Mouse (Mus musculus): Measurements from ENCODE around the gene Gdnf. TPM values are rescaled to one million over a fixed set of nuclear protein-coding genes. Genes with fewer than 3 reads are reported as not detected.

Gene Gdnf
- 0.11 and 0.21 TPM in 2 replicates for polyA plus RNA-seq (2015; fragmentation: Nextera tagmentation; extraction: Ambion mirVana)

GRCm38 (mm10) chr15:7810556-7811252 lies at the start of gene Gdnf:
Gene Gdnf (plus strand): TSS chr15:7810846.
- WGBS, result under 1% methylated on average over 73 of the region's 73 CpGs
- H3K27ac ChIP-seq (replicated peaks), result no peak within 1 kb of the TSS
- no peaks in the 10 kb centered on the region for H3K36me3 ChIP-seq
- H3K4me1 ChIP-seq (replicated peaks), result peaks cover 49% of the 10 kb centered on the region
- H3K4me3 ChIP-seq, result peak within 1 kb of the TSS; percentile 54
- ATAC-seq (ENCODE audit: low read depth), result peak; percentile 69
- H3K4me2 ChIP-seq, result peak within 1 kb of the TSS; percentile 92
- H3K9ac ChIP-seq, result peak within 1 kb of the TSS; percentile 67
- peaks cover 97% of the 10 kb centered on the region for H3K27me3 ChIP-seq
- no peaks in the 10 kb centered on the region for H3K9me3 ChIP-seq

- no peaks in the 10 kb centered on the region for H3K9me3 ChIP-seq
- no peaks in the 10 kb centered on the region for H3K27me3 ChIP-seq
- no peaks in the 10 kb centered on the region for H3K36me3 ChIP-seq
- WGBS, result 92% methylated on average over 7 of the region's 7 CpGs
- H3K4me1 ChIP-seq (replicated peaks), result no peaks in the 10 kb centered on the region
- no peak overlapping the region for H3K27ac ChIP-seq (replicated peaks)
- no peak overlapping the region for H3K9ac ChIP-seq
- H3K4me3 ChIP-seq, result no peak overlapping the region
- no peak for ATAC-seq (ENCODE audit: low read depth)
- no peak overlapping the region for H3K4me2 ChIP-seq
These were observed 43.5 kb upstream of the Gdnf start for GRCm38 (mm10) chr15:7767166-7767565.

GRCm38 (mm10) chr15:7772983-7773382 lies 37.7 kb upstream of the Gdnf start:
- ATAC-seq (ENCODE audit: low read depth), result no peak
- H3K4me2 ChIP-seq, result no peak overlapping the region
- no peak overlapping the region for H3K27ac ChIP-seq (replicated peaks)
- H3K9me3 ChIP-seq, result no peaks in the 10 kb centered on the region
- H3K4me3 ChIP-seq, result no peak overlapping the region
- no peaks in the 10 kb centered on the region for H3K36me3 ChIP-seq
- no peaks in the 10 kb centered on the region for H3K27me3 ChIP-seq
- H3K9ac ChIP-seq, result no peak overlapping the region
- WGBS, result 85% methylated on average over 8 of the region's 8 CpGs
- no peaks in the 10 kb centered on the region for H3K4me1 ChIP-seq (replicated peaks)

- no peak overlapping the region for H3K9ac ChIP-seq
- H3K27me3 ChIP-seq, result no peaks in the 10 kb centered on the region
- 93% methylated on average over 5 of the region's 5 CpGs for WGBS
- no peak for ATAC-seq (ENCODE audit: low read depth)
- H3K4me2 ChIP-seq, result no peak overlapping the region
- no peak overlapping the region for H3K4me3 ChIP-seq
- H3K27ac ChIP-seq (replicated peaks), result no peak overlapping the region
- H3K4me1 ChIP-seq (replicated peaks), result no peaks in the 10 kb centered on the region
- H3K36me3 ChIP-seq, result no peaks in the 10 kb centered on the region
- no peaks in the 10 kb centered on the region for H3K9me3 ChIP-seq
These were observed 29.1 kb upstream of the Gdnf start for GRCm38 (mm10) chr15:7781517-7781916.

- peaks cover 41% of the 10 kb centered on the region for H3K4me1 ChIP-seq (replicated peaks)
- WGBS, result under 1% methylated on average over 32 of the region's 32 CpGs
- H3K9me3 ChIP-seq, result no peaks in the 10 kb centered on the region
- peaks cover 89% of the 10 kb centered on the region for H3K27me3 ChIP-seq
- no peak for ATAC-seq (ENCODE audit: low read depth)
- peak overlapping the region; percentile 92 for H3K4me2 ChIP-seq
- H3K36me3 ChIP-seq, result no peaks in the 10 kb centered on the region
- H3K9ac ChIP-seq, result peak overlapping the region; percentile 67
- no peak overlapping the region for H3K27ac ChIP-seq (replicated peaks)
- peak overlapping the region; percentile 54 for H3K4me3 ChIP-seq
These were observed 730 bp upstream of the Gdnf start for GRCm38 (mm10) chr15:7809841-7810391.

GRCm38 (mm10) chr15:7811253-7811625 lies 593 bp downstream of the Gdnf start:
- Histone ChIP-seq H3K4me2 (peak overlapping the region; percentile 92), H3K9me3 (no peaks in the 10 kb centered on the region), H3K27me3 (peaks cover 99% of the 10 kb centered on the region), H3K36me3 (no peaks in the 10 kb centered on the region), H3K4me1 (replicated peaks) (peaks cover 53% of the 10 kb centered on the region), H3K27ac (replicated peaks) (no peak overlapping the region), H3K4me3 (peak overlapping the region; percentile 54), H3K9ac (peak overlapping the region; percentile 67; the same call in 1 of the 2 replicates)
- 2% methylated on average over 11 of the region's 11 CpGs for WGBS
- ATAC-seq (ENCODE audit: low read depth), result no peak

- ATAC-seq (ENCODE audit: low read depth), result no peak
- Histone ChIP-seq H3K27ac (replicated peaks) (no peak overlapping the region), H3K27me3 (peaks cover 99% of the 10 kb centered on the region), H3K9ac (no peak overlapping the region), H3K36me3 (no peaks in the 10 kb centered on the region), H3K9me3 (no peaks in the 10 kb centered on the region), H3K4me2 (peak overlapping the region; percentile 92), H3K4me3 (peak overlapping the region; percentile 54), H3K4me1 (replicated peaks) (peaks cover 53% of the 10 kb centered on the region)
- WGBS, result 3% methylated on average over 24 of the region's 24 CpGs
These were observed 1.4 kb downstream of the Gdnf start for GRCm38 (mm10) chr15:7811856-7812733.

- Histone ChIP-seq H3K36me3 (no peaks in the 10 kb centered on the region), H3K9me3 (no peaks in the 10 kb centered on the region), H3K4me1 (replicated peaks) (peaks cover 53% of the 10 kb centered on the region), H3K9ac (peak overlapping the region; percentile 64), H3K4me2 (peak overlapping the region; percentile 92), H3K27me3 (peaks cover 99% of the 10 kb centered on the region), H3K27ac (replicated peaks) (no peak overlapping the region), H3K4me3 (peak overlapping the region; percentile 54)
- peak; percentile 58 for ATAC-seq (ENCODE audit: low read depth)
- WGBS, result under 1% methylated on average over 41 of the region's 41 CpGs
These were observed 2.4 kb downstream of the Gdnf start for GRCm38 (mm10) chr15:7812872-7813530.

- no peak overlapping the region for H3K27ac ChIP-seq (replicated peaks)
- H3K4me1 ChIP-seq (replicated peaks), result peaks cover 53% of the 10 kb centered on the region
- peak; percentile 27; the same call in 1 of the 2 replicates for ATAC-seq (ENCODE audit: low read depth)
- H3K27me3 ChIP-seq, result peaks cover 99% of the 10 kb centered on the region
- H3K36me3 ChIP-seq, result no peaks in the 10 kb centered on the region
- H3K9me3 ChIP-seq, result no peaks in the 10 kb centered on the region
- peak overlapping the region; percentile 92 for H3K4me2 ChIP-seq
- under 1% methylated on average over 41 of the region's 45 CpGs for WGBS
- peak overlapping the region; percentile 54 for H3K4me3 ChIP-seq
- peak overlapping the region; percentile 64 for H3K9ac ChIP-seq
These were observed 3.1 kb downstream of the Gdnf start for GRCm38 (mm10) chr15:7813531-7814370.

- 4% methylated on average over 7 of the region's 7 CpGs for WGBS
- H3K9ac ChIP-seq, result no peak overlapping the region
- H3K36me3 ChIP-seq, result no peaks in the 10 kb centered on the region
- H3K4me2 ChIP-seq, result peak overlapping the region; percentile 92; the same call in 1 of the 2 replicates
- H3K9me3 ChIP-seq, result no peaks in the 10 kb centered on the region
- peaks cover 51% of the 10 kb centered on the region for H3K4me1 ChIP-seq (replicated peaks)
- H3K4me3 ChIP-seq, result no peak overlapping the region
- ATAC-seq (ENCODE audit: low read depth), result no peak
- peaks cover 98% of the 10 kb centered on the region for H3K27me3 ChIP-seq
- no peak overlapping the region for H3K27ac ChIP-seq (replicated peaks)
These were observed 3.7 kb downstream of the Gdnf start for GRCm38 (mm10) chr15:7814371-7814680.

GRCm38 (mm10) chr15:7814917-7815316 lies 4.3 kb downstream of the Gdnf start:
- peak overlapping the region; percentile 34 for H3K4me3 ChIP-seq
- ATAC-seq (ENCODE audit: low read depth), result no peak
- peaks cover 98% of the 10 kb centered on the region for H3K27me3 ChIP-seq
- WGBS, result 3% methylated on average over 13 of the region's 13 CpGs
- H3K27ac ChIP-seq (replicated peaks), result no peak overlapping the region
- no peaks in the 10 kb centered on the region for H3K9me3 ChIP-seq
- no peak overlapping the region for H3K9ac ChIP-seq
- peak overlapping the region; percentile 56 for H3K4me2 ChIP-seq
- H3K36me3 ChIP-seq, result no peaks in the 10 kb centered on the region
- H3K4me1 ChIP-seq (replicated peaks), result peaks cover 46% of the 10 kb centered on the region

Data from neural tube, embryonic 13.5 days (tissue).